Comparison of ENCODE assay signal across 23 mouse cellular contexts in genomic region chr2:28730676-28731075, GRCm38 (mm10). TPM values are rescaled to one million over a fixed set of nuclear protein-coding genes. Genes with fewer than 3 reads are reported as not detected.
"Had no signal": no experiment of that assay in that cellular context is flagged by ENCODE, and none has a peak within 500 bp of the region (broad histone marks: within the 10 kb centered on the region; RNA-seq: fewer than 3 reads in every experiment).

No protein-coding gene starts in this region.

- H3K27ac ChIP-seq: lung, embryonic 15.5 days; macrophage; midbrain, embryonic 13.5 days; midbrain, embryonic 15.5 days; neural tube, embryonic 13.5 days; neural tube, embryonic 15.5 days had no signal

- H3K27me3 ChIP-seq: lung, embryonic 15.5 days; midbrain, embryonic 13.5 days; midbrain, embryonic 15.5 days had no signal

- H3K4me3 ChIP-seq: lung, embryonic 15.5 days; megakaryocyte, embryonic 14.5 days; midbrain, embryonic 13.5 days; midbrain, embryonic 15.5 days; neural tube, embryonic 13.5 days; neural tube, embryonic 15.5 days had no signal

- H3K9ac ChIP-seq: liver, postnatal 0 days; lung, embryonic 15.5 days; midbrain, embryonic 13.5 days; midbrain, embryonic 15.5 days; neural tube, embryonic 13.5 days; neural tube, embryonic 15.5 days had no signal

- H3K36me3 ChIP-seq: lung, embryonic 15.5 days; midbrain, embryonic 13.5 days; midbrain, embryonic 15.5 days; neural tube, embryonic 13.5 days; neural tube, embryonic 15.5 days had no signal

- H3K4me2 ChIP-seq: lung, embryonic 15.5 days; midbrain, embryonic 11.5 days; midbrain, embryonic 13.5 days; midbrain, embryonic 15.5 days; neural tube, embryonic 13.5 days; neural tube, embryonic 15.5 days had no signal

- H3K4me1 ChIP-seq: lung, embryonic 15.5 days; megakaryocyte, embryonic 14.5 days had no signal

- DNase-seq: liver, postnatal 0 days; lung, adult 2 months; lung, postnatal 14 days; lung, postnatal 36 days; retina, postnatal 1 day; right cerebral cortex, adult 18-20 months; right cerebral cortex, postnatal 25 days; right cerebral cortex, postnatal 4 days; spleen, adult 18-20 months; thymus, adult 2 months; thymus, postnatal 25 days; thymus, postnatal 4 days had no signal

- H3K9me3 ChIP-seq: lung, embryonic 15.5 days; megakaryocyte, embryonic 14.5 days; midbrain, embryonic 13.5 days; midbrain, embryonic 15.5 days; neural tube, embryonic 13.5 days; neural tube, embryonic 15.5 days had no signal

- ATAC-seq: liver, postnatal 0 days; lung, postnatal 0 days; midbrain, embryonic 13.5 days; midbrain, embryonic 15.5 days had no signal

RNA-seq across cellular contexts. Expression of gene Spaca9, which starts 31.1 kb away (rescaled TPM):
- total RNA-seq: midbrain, postnatal 0 days had no signal
- polyA plus RNA-seq: small intestine, adult 2 months had no signal
